Mouse (Mus musculus) brown adipose tissue, adult 24 weeks (tissue): ENCODE data around the gene Rbm25. TPM values are rescaled to one million over a fixed set of nuclear protein-coding genes. Genes with fewer than 3 reads are reported as not detected.

Experiments used
- H3K27ac ChIP-seq: fragments of 200-500 bp; replicated peaks from 2 replicates; pipeline ENCODE4 v1.5.1; 2012; ENCODE audit warnings: low read depth, mild to moderate bottlenecking, low read length
- H3K4me1 ChIP-seq: fragments of 200-500 bp; 2 replicates; pipeline ENCODE4 v1.6.1; 2012; ENCODE audit warnings: low read length, mixed read lengths; ENCODE audit not compliant: control insufficient read depth, insufficient read depth, insufficient read length
- H3K4me3 ChIP-seq: fragments of 200-500 bp; 2 replicates; pipeline ENCODE4 v1.5.1; 2012; ENCODE audit warnings: low read depth, mild to moderate bottlenecking, low read length, moderate library complexity; ENCODE audit not compliant: insufficient read depth
- polyA plus RNA-seq: library from polyadenylated mRNA; stranded (reverse); fragments of >200 nt; gene quantifications from 2 replicates; pipeline ENCODE4 v1.2.4, GENCODE M21; 2012; ENCODE audit not compliant: missing spikeins, insufficient read depth, insufficient read length

Gene Rbm25
- polyA plus RNA-seq, 1 experiment: 27.9 TPM

GRCm38 (mm10) chr12:83694011-83694410, 63.0 kb downstream of the Rbm25 start:
- Histone ChIP-seq H3K4me1 (peaks cover 2% of the 10 kb centered on the region; the same call in 1 of the 2 replicates), H3K27ac (no peak overlapping the region), H3K4me3 (no peak overlapping the region)

- no peak overlapping the region for H3K4me3 ChIP-seq
- no peak overlapping the region for H3K27ac ChIP-seq
- no peaks in the 10 kb centered on the region for H3K4me1 ChIP-seq
Observed at GRCm38 (mm10) chr12:83694669-83695068, 63.6 kb downstream of the Rbm25 start.

DNA sequence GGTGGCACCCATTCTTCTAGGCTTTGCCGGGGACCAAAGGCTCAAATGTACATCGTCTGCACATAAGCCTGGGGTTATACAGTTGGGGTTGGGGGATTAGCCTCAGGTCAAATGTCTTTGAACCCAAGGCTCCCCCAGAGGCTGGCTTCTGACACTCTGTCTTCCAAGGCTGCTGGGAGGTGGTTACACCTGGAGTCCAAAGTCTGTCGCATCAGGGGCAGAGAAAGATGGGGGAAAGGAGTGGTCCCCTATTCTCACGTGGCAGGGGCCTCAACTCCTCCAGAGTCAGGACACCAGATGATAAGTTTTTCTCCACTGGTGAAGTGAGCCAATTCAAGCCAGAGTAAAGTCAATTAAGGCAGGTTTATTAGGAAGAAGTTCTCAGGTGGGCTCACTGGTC, 67.6 kb downstream of the Rbm25 start:
- Histone ChIP-seq H3K4me3 (no peak overlapping the region), H3K4me1 (no peaks in the 10 kb centered on the region), H3K27ac (no peak overlapping the region)

DNA sequence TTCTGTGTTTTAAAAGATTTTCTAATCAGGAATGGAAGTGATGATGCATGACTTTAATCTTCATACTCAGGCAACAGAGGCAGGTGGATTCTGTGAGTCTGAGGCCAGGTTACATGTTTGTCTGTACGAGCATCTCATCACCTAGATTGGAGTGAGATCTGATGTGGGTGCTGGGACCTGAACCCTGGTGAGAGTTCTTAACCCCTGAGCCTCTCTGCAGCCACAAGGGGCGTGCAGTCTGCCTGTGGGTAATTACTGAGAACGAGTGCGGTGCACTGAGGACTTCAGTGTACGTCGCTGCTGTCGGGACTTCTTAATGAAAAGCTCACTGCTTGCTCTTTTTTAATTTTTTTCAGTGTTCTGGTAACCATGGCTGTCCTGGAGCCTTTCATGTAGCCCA, 70.6 kb downstream of the Rbm25 start:
- Histone ChIP-seq H3K27ac (no peak overlapping the region), H3K4me3 (no peak overlapping the region), H3K4me1 (no peaks in the 10 kb centered on the region)

DNA sequence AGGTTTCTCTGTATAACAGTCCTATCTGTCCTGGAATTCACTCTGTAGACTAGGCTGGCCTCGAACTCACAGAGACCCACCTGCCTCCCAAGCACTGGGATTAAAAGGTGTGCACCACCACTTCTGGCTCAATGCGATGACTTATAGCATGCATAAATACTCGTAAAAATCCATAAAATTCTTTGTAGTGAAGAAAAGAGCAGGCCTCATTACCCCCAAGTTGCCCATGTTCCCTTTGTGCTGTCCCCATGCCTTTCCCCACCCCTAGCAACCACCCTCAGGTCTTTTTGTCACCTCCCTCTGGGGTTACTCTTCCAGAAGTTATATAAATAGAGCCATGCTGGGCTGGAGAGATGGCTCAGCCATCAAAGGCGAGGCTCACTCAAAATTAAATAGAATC, 71.8 kb downstream of the Rbm25 start:
- Histone ChIP-seq H3K4me3 (no peak overlapping the region), H3K4me1 (no peaks in the 10 kb centered on the region), H3K27ac (no peak overlapping the region)

DNA sequence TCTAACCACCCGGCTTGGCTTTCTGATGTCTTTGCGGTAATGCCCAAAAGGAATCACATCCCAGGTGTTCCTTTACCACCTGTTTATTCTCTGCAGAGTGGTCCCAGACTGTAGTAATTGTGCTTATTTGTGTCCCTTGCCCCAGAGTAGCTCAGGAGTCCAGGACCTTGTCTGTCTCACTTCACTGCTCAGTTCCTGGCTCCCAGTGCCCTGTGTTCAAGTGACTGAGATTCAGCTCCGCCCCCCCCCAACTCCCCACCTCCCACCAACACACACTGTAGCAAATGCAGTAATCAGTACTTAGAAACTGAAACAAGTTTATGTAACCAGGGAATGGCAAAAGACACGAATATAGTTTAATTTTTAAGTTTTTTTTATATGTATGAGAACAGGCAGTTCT, 75.9 kb downstream of the Rbm25 start:
- no peaks in the 10 kb centered on the region for H3K4me1 ChIP-seq
- H3K4me3 ChIP-seq: no peak overlapping the region
- no peak overlapping the region for H3K27ac ChIP-seq

DNA sequence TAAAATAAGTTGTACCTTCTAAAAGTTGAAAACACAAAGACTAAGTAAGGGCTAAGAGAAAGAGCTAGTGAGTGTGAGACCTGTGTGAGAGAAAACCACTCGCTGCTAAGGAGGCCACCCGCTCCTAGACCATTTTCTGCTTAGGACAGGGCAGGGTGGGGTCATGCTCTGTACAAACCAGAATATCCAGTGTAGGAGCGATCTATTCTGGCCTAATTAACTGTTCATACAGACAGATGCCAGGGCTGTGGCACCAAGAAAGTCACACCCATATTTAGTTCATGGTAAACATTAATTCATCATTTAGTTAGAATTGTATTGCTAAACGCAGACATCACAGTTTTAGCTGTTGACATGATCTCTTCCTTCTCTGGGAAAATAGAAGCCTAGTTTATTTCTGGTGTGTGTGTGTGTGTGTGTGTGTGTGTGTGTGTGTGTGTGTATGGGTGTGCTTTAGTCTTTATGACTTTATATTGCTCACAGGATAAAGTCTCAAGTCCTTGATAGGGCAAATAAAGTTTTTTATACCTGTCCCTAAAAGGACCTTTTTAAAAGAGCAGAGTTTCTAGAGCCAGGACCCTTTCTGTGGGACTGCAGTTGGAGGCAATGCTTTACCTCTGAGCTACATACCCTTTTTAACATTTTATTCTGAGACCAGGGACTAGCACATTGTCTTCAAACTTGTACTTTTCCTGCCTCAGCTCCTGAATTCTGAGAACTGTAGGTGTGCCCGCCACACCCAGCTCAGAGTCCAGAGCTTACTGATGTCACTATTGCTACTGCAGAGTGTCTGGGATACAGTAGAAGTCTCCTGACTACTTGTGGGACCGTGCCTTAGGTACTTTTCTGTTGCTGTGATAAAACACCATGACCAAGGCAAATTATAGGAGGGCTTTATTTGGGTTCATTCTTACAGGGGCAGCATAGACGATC, 77.4 kb downstream of the Rbm25 start:
- Histone ChIP-seq H3K4me1 (no peaks in the 10 kb centered on the region), H3K27ac (no peak overlapping the region), H3K4me3 (no peak overlapping the region)

DNA sequence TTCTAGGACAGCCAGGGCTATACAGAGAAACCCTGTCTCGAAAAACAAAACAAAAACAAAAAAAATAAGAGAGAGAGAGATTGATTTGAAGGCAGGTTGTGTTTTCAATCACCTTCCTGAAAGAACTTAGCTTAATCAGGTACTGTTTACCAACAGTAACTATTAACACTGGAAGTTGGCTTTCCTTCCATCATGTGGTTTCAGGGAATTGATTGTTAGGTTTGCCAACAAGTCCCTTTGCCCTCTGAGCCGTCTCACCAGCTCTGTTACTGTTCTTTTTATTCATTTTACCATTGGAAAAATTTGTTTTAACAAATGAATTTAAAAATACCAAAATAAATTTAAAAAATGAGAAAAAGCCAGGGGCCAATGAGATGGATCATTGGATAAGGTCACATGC, 78.9 kb downstream of the Rbm25 start:
- no peak overlapping the region for H3K27ac ChIP-seq
- H3K4me1 ChIP-seq: no peaks in the 10 kb centered on the region
- no peak overlapping the region for H3K4me3 ChIP-seq

GRCm38 (mm10) chr12:83713749-83714148, 82.7 kb downstream of the Rbm25 start:
- H3K27ac ChIP-seq: no peak overlapping the region
- no peak overlapping the region for H3K4me3 ChIP-seq
- peaks cover 4% of the 10 kb centered on the region; the same call in 1 of the 2 replicates for H3K4me1 ChIP-seq

DNA sequence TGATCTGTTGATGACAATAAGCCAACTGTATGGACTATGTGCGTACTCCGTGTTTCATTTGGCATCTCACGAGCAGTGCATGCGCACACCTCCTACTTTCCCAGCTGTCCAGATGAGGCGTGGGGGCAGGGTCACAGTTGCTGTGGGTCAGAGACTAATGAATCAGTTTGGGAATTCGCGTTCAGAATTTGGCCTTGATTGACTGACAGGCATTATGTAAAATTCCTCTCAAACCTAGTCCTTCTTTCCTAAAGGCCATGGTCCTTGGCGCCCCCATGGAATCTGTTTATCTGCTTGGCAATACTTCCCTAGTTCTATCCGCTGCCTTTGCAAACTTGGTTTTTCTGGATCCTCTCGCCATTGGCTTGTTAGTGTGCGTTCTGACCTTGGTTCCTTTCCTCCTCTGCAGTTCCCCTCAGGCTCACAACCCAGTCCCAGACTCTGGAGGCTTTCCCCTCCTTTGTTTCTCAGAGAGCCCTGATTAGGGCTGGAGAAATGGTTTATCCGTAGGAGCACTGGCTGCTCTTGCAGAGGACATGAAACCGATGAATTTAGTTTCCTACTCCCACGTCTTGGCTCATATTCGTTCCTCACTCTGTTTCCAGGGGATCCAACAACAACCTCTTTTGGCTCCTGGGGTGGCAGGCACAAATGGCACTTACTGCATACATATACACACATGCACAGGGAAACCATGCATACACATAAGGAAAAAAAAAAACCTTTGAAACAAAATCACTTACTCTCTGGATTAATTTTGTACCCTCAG, 85.6 kb downstream of the Rbm25 start:
- Histone ChIP-seq H3K4me3 (no peak overlapping the region), H3K27ac (peak overlapping the region; percentile 45), H3K4me1 (peaks cover 7% of the 10 kb centered on the region)

- Histone ChIP-seq H3K27ac (no peak overlapping the region), H3K4me1 (peaks cover 7% of the 10 kb centered on the region), H3K4me3 (no peak overlapping the region)
Observed at GRCm38 (mm10) chr12:83719431-83719830, 88.4 kb downstream of the Rbm25 start.

GRCm38 (mm10) chr12:83721281-83721680, 90.2 kb downstream of the Rbm25 start:
- peaks cover 9% of the 10 kb centered on the region for H3K4me1 ChIP-seq
- peak overlapping the region; percentile 18 for H3K27ac ChIP-seq

GRCm38 (mm10) chr12:83723037-83723436, 92.0 kb downstream of the Rbm25 start:
- no peak overlapping the region for H3K4me3 ChIP-seq
- no peak overlapping the region for H3K27ac ChIP-seq
- peaks cover 10% of the 10 kb centered on the region for H3K4me1 ChIP-seq

More at GRCm38 (mm10) chr12:83721281-83721680, 90.2 kb downstream of the Rbm25 start:
- H3K4me3 ChIP-seq: no peak overlapping the region

GRCm38 (mm10) chr12:83726510-83727308, 95.7 kb downstream of the Rbm25 start:
- H3K27ac ChIP-seq: peak overlapping the region; percentile 95
- H3K4me3 ChIP-seq: no peak overlapping the region

GRCm38 (mm10) chr12:83732225-83732624, 101.2 kb downstream of the Rbm25 start:
- no peak overlapping the region for H3K4me3 ChIP-seq
- peaks cover 22% of the 10 kb centered on the region for H3K4me1 ChIP-seq
- no peak overlapping the region for H3K27ac ChIP-seq

More at GRCm38 (mm10) chr12:83726510-83727308, 95.7 kb downstream of the Rbm25 start:
- H3K4me1 ChIP-seq: peaks cover 7% of the 10 kb centered on the region
